28 mouse cellular contexts compared by ENCODE assay signal in the genomic region with DNA sequence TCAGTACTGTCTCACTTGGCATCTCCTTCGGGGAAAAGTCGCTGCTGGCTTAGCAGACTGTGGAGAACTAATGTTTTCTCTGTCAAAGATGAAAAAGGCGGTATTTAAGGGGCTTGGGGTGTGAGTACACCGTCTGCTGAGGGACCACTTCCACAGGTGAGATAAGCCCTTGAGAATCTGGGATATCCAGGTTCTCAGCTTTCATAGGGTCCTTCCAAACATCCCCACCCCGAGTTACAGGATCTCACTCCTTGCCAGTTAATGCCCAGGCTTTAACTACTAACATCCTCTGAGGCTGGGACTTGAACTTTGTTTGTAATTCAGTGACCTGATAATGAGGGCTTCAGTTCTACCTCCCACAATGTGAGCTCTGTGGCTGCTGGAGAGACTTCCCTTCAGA.
"Had no signal": no experiment of that assay in that cellular context is flagged by ENCODE, and none has a peak within 500 bp of the region (broad histone marks: within the 10 kb centered on the region; RNA-seq: fewer than 3 reads in every experiment).

No protein-coding gene starts in this region.

- H3K9ac ChIP-seq: embryonic facial prominence, embryonic 12.5 days; embryonic facial prominence, embryonic 13.5 days; embryonic facial prominence, embryonic 15.5 days; forebrain, embryonic 12.5 days; forebrain, embryonic 13.5 days; forebrain, embryonic 15.5 days; forebrain, postnatal 0 days had no signal

- H3K4me3 ChIP-seq: embryonic facial prominence, embryonic 10.5 days; embryonic facial prominence, embryonic 12.5 days; embryonic facial prominence, embryonic 13.5 days; embryonic facial prominence, embryonic 15.5 days; erythroblast, embryonic 14.5 days; forebrain, embryonic 10.5 days; forebrain, embryonic 12.5 days; forebrain, embryonic 13.5 days; forebrain, embryonic 15.5 days; gastrocnemius, adult 2 months had no signal

- H3K9me3 ChIP-seq: embryonic facial prominence, embryonic 10.5 days; embryonic facial prominence, embryonic 12.5 days; embryonic facial prominence, embryonic 13.5 days; embryonic facial prominence, embryonic 15.5 days; forebrain, embryonic 10.5 days; forebrain, embryonic 12.5 days; forebrain, embryonic 13.5 days; forebrain, embryonic 15.5 days had no signal

- ATAC-seq: forebrain, embryonic 13.5 days; forebrain, embryonic 14.5 days; forebrain, embryonic 15.5 days; forebrain, embryonic 16.5 days; forebrain, postnatal 0 days had no signal

- H3K36me3 ChIP-seq: embryonic facial prominence, embryonic 10.5 days; embryonic facial prominence, embryonic 12.5 days; embryonic facial prominence, embryonic 13.5 days; embryonic facial prominence, embryonic 15.5 days; forebrain, embryonic 10.5 days; forebrain, embryonic 12.5 days; forebrain, embryonic 15.5 days had no signal

- DNase-seq: cerebellum, adult 18-20 months; cerebellum, adult 2 months; cerebellum, adult 8-10 months; cerebellum, adult 9-10 months; cerebellum, adult 9-11 months; cerebellum, postnatal 10 days; cerebellum, postnatal 14 days; cerebellum, postnatal 25 days; cerebellum, postnatal 36 days; embryo, embryonic 11 days; forebrain, postnatal 0 days; gastrocnemius, adult 2 months; gastrocnemius, postnatal 10 days; gastrocnemius, postnatal 14 days; gastrocnemius, postnatal 25 days; gastrocnemius, postnatal 36 days; heart, adult 18-20 months had no signal

- H3K4me2 ChIP-seq: embryonic facial prominence, embryonic 12.5 days; embryonic facial prominence, embryonic 13.5 days; embryonic facial prominence, embryonic 15.5 days; forebrain, embryonic 12.5 days; forebrain, embryonic 13.5 days; forebrain, embryonic 15.5 days had no signal

- H3K27ac ChIP-seq: embryonic facial prominence, embryonic 10.5 days; embryonic facial prominence, embryonic 12.5 days; embryonic facial prominence, embryonic 13.5 days; embryonic facial prominence, embryonic 15.5 days; forebrain, embryonic 10.5 days; forebrain, embryonic 12.5 days; forebrain, embryonic 13.5 days; forebrain, embryonic 15.5 days; gastrocnemius, adult 2 months had no signal

- H3K27me3 ChIP-seq: embryonic facial prominence, embryonic 12.5 days; embryonic facial prominence, embryonic 15.5 days; forebrain, embryonic 12.5 days; forebrain, embryonic 13.5 days; forebrain, embryonic 15.5 days had no signal
